Mouse (Mus musculus) heart, embryonic 14.5 days (tissue): ENCODE data around the gene Magoh. TPM values are rescaled to one million over a fixed set of nuclear protein-coding genes. Genes with fewer than 3 reads are reported as not detected.

Experiments
- ATAC-seq: fragments of 200-750 bp; cut with Nextera tagmentation; 2 replicates; pipeline ENCODE4 v1.8.0; 2017; ENCODE audit warnings: low read depth, moderate TSS enrichment; ENCODE audit not compliant: insufficient number of reproducible peaks, insufficient read depth, low FRiP score
- H3K27ac ChIP-seq, 2 experiments: fragments of 200-500 bp in 1 of 2; fragments of 300-500 bp in 1 of 2; sonication (generic) in 1 of 2; replicated peaks in 1 of 2; 2 replicates each; pipeline ENCODE4 v1.5.1; 2012 to 2014; ENCODE audit warnings: low read depth in 2 of 2, low read length in 2 of 2, control low read depth in 1 of 2, mild to moderate bottlenecking in 1 of 2, mixed read lengths in 1 of 2; ENCODE audit not compliant: control insufficient read depth in 1 of 2, insufficient read depth in 1 of 2
- H3K27me3 ChIP-seq: fragments of 300-500 bp; sonication (generic); 2 replicates; pipeline ENCODE4 v1.6.1; 2014; ENCODE audit warnings: mild to moderate bottlenecking, low read length, control low read depth; ENCODE audit not compliant: control insufficient read depth, insufficient read depth
- H3K36me3 ChIP-seq: fragments of 300-500 bp; sonication (generic); 2 replicates; pipeline ENCODE4 v1.6.1; 2014; ENCODE audit warnings: mild to moderate bottlenecking, control low read depth, low read length, mixed read lengths; ENCODE audit not compliant: control insufficient read depth, insufficient read depth
- H3K4me1 ChIP-seq, 2 experiments: fragments of 200-500 bp in 1 of 2; fragments of 300-500 bp in 1 of 2; sonication (generic) in 1 of 2; 2 replicates each; pipeline ENCODE4 v1.6.1; 2012 to 2014; ENCODE audit warnings: low read length in 2 of 2, control low read depth in 1 of 2, mixed read lengths in 1 of 2; ENCODE audit not compliant: control insufficient read depth in 2 of 2, insufficient read depth in 2 of 2
- H3K4me2 ChIP-seq: fragments of 300-500 bp; sonication (generic); 2 replicates; pipeline ENCODE4 v1.6.1; 2014; ENCODE audit warnings: mild to moderate bottlenecking, low read length
- H3K4me3 ChIP-seq, 2 experiments: fragments of 200-500 bp in 1 of 2; fragments of 300-500 bp in 1 of 2; sonication (generic) in 1 of 2; 2 replicates each; pipeline ENCODE4 v1.5.1; 2012 to 2014; ENCODE audit warnings: low read length in 2 of 2, mild to moderate bottlenecking in 2 of 2, control low read depth in 1 of 2, low read depth in 1 of 2, moderate library complexity in 1 of 2; ENCODE audit not compliant: control insufficient read depth in 1 of 2, insufficient read depth in 1 of 2
- H3K9ac ChIP-seq: fragments of 300-500 bp; sonication (generic); 2 replicates; pipeline ENCODE4 v1.6.1; 2014; ENCODE audit warnings: mild to moderate bottlenecking, low read length
- H3K9me3 ChIP-seq: fragments of 300-500 bp; sonication (generic); 2 replicates; pipeline ENCODE4 v1.6.1; 2016; ENCODE audit warnings: low read length, control low read depth; ENCODE audit not compliant: control insufficient read depth
- WGBS: fragments of 180-500 bp; shearing (Covaris S2); extraction: QIAGEN DNeasy Blood & Tissue Kit; methylation state at CpG from one replicate; pipeline ENCODE4 v1.1.7; 2014; 5-methylcytosine and 5-hydroxymethylcytosine counted together
- polyA plus RNA-seq: library from polyadenylated mRNA; unstranded; fragments of >200 nt; fragmentation: Nextera tagmentation; extraction: Ambion mirVana; gene quantifications from 2 replicates; pipeline ENCODE4 v1.2.1, GENCODE M21; 2014

Magoh gene
- 85.5 and 94.5 TPM in 2 replicates for polyA plus RNA-seq

GRCm38 (mm10) chr4:107879254-107880050 is at the start of gene Magoh:
TSS of gene Magoh (plus strand) at chr4:107879755.
- Histone ChIP-seq H3K4me3 (peak within 1 kb of the TSS; percentile 77 to 99), H3K4me1 (peaks cover 0 to 8% of the 10 kb centered on the region in 2 experiments; a peak in 2 of 4 replicates), H3K9ac (peak within 1 kb of the TSS; percentile 93), H3K4me2 (peak within 1 kb of the TSS; percentile 88), H3K27me3 (no peaks in the 10 kb centered on the region), H3K36me3 (peaks cover 33% of the 10 kb centered on the region), H3K27ac (peak within 1 kb of the TSS; percentile 71 to 76), H3K9me3 (no peaks in the 10 kb centered on the region)
- 2% methylated on average over 48 of the region's 48 CpGs for WGBS
- ATAC-seq = peak; percentile 94

- no peak overlapping the region for H3K4me3 ChIP-seq
- no peak overlapping the region for H3K4me2 ChIP-seq
- no peak overlapping the region for H3K9ac ChIP-seq
- peaks cover 2% of the 10 kb centered on the region for H3K27me3 ChIP-seq
- WGBS = 42% methylated on average over 10 of the region's 10 CpGs
- H3K36me3 ChIP-seq = no peaks in the 10 kb centered on the region
- ATAC-seq = no peak
- H3K4me1 ChIP-seq = no peaks in the 10 kb centered on the region; a peak in 1 of 4 replicates
- H3K9me3 ChIP-seq = no peaks in the 10 kb centered on the region
- no peak overlapping the region for H3K27ac ChIP-seq
Measured at GRCm38 (mm10) chr4:107830189-107830588, 49.4 kb upstream of the Magoh start.

GRCm38 (mm10) chr4:107830821-107831221 is 48.7 kb upstream of the Magoh start:
- no peak overlapping the region for H3K4me2 ChIP-seq
- H3K9me3 ChIP-seq = no peaks in the 10 kb centered on the region
- no peak overlapping the region for H3K9ac ChIP-seq
- ATAC-seq = no peak; the same call in 1 of the 2 replicates
- H3K4me1 ChIP-seq = no peaks in the 10 kb centered on the region; a peak in 1 of 4 replicates
- H3K27ac ChIP-seq = no peak overlapping the region
- no peak overlapping the region for H3K4me3 ChIP-seq
- no peaks in the 10 kb centered on the region; the same call in none of the 2 replicates for H3K27me3 ChIP-seq
- 78% methylated on average over 7 of the region's 7 CpGs for WGBS
- H3K36me3 ChIP-seq = no peaks in the 10 kb centered on the region

- H3K9ac ChIP-seq = no peak overlapping the region
- H3K27ac ChIP-seq = no peak overlapping the region
- ATAC-seq = no peak
- no peaks in the 10 kb centered on the region for H3K9me3 ChIP-seq
- 88% methylated on average over 6 of the region's 6 CpGs for WGBS
- no peak overlapping the region for H3K4me3 ChIP-seq
- H3K4me1 ChIP-seq = peaks cover 0 to under 1% of the 10 kb centered on the region in 2 experiments; a peak in 1 of 4 replicates
- no peak overlapping the region for H3K4me2 ChIP-seq
- no peaks in the 10 kb centered on the region; the same call in none of the 2 replicates for H3K27me3 ChIP-seq
- no peaks in the 10 kb centered on the region for H3K36me3 ChIP-seq
Measured at GRCm38 (mm10) chr4:107831678-107832077, 47.9 kb upstream of the Magoh start.

- H3K9me3 ChIP-seq = no peaks in the 10 kb centered on the region
- H3K27ac ChIP-seq = no peak overlapping the region
- no peak overlapping the region for H3K4me3 ChIP-seq
- 74% methylated on average over 5 of the region's 5 CpGs for WGBS
- H3K36me3 ChIP-seq = no peaks in the 10 kb centered on the region
- no peak for ATAC-seq
- no peak overlapping the region for H3K4me2 ChIP-seq
- peaks cover 0 to 5% of the 10 kb centered on the region in 2 experiments; a peak in 1 of 4 replicates for H3K4me1 ChIP-seq
- H3K9ac ChIP-seq = no peak overlapping the region
- no peaks in the 10 kb centered on the region; the same call in 1 of the 2 replicates for H3K27me3 ChIP-seq
Measured at GRCm38 (mm10) chr4:107833525-107833924, 46.0 kb upstream of the Magoh start.

- Histone ChIP-seq H3K9ac (no peak overlapping the region), H3K4me1 (peaks cover 0 to 5% of the 10 kb centered on the region in 2 experiments; a peak in 1 of 4 replicates), H3K4me3 (no peak overlapping the region), H3K27ac (no peak overlapping the region), H3K36me3 (no peaks in the 10 kb centered on the region), H3K4me2 (no peak overlapping the region), H3K9me3 (no peaks in the 10 kb centered on the region), H3K27me3 (no peaks in the 10 kb centered on the region; the same call in 1 of the 2 replicates)
- no peak for ATAC-seq
- WGBS = 56% methylated on average over 22 of the region's 22 CpGs
Measured at GRCm38 (mm10) chr4:107834643-107835314, 44.8 kb upstream of the Magoh start.

GRCm38 (mm10) chr4:107835508-107835909 is 44.0 kb upstream of the Magoh start:
- Histone ChIP-seq H3K9me3 (no peaks in the 10 kb centered on the region), H3K4me3 (no peak overlapping the region), H3K27ac (no peak overlapping the region), H3K27me3 (no peaks in the 10 kb centered on the region; the same call in 1 of the 2 replicates), H3K4me2 (no peak overlapping the region), H3K36me3 (no peaks in the 10 kb centered on the region), H3K4me1 (0 out of 4 replicates have a peak, but pooled peaks cover 0 to 5% of the 10 kb centered on the region in 2 experiments), H3K9ac (no peak overlapping the region)
- WGBS = 73% methylated on average over 5 of the region's 5 CpGs
- ATAC-seq = no peak
